In genomic region chr11:115831518-115831917, GRCm38 (mm10) we compare ENCODE assay signal across 10 mouse cellular contexts. TPM values are rescaled to one million over a fixed set of nuclear protein-coding genes. Genes with fewer than 3 reads are reported as not detected.
A peak's percentile ranks its signal among the peaks of the same experiment; 100 is the strongest.
DNase-seq lines count a peak whose midpoint lies in the region; ATAC-seq and TF ChIP-seq lines count a peak whose summit lies in the region.
"Had no signal": no experiment of that assay in that cellular context is flagged by ENCODE, and none has a peak within 500 bp of the region (broad histone marks: within the 10 kb centered on the region; RNA-seq: fewer than 3 reads in every experiment).

No protein-coding gene starts in this region.

- no peaks in the 10 kb centered on the region for H3K27me3 ChIP-seq in kidney, embryonic 15.5 days
- H3K27me3 ChIP-seq in intestine, embryonic 16.5 days (replicated peaks; ENCODE audit: control insufficient read depth, insufficient read depth, low read length): no peaks in the 10 kb centered on the region
- 0 out of 2 replicates have a peak, but pooled peaks cover 2% of the 10 kb centered on the region for H3K27me3 ChIP-seq in cerebellum, adult 2 months (ENCODE audit: control insufficient read depth, insufficient read depth, low read length)
- H3K27me3 ChIP-seq in forebrain, embryonic 13.5 days: peaks cover 60% of the 10 kb centered on the region

- peak overlapping the region; percentile 91 for H3K27ac ChIP-seq in kidney, embryonic 15.5 days
- peak overlapping the region; percentile 43 for H3K27ac ChIP-seq in intestine, embryonic 16.5 days (ENCODE audit: low read length)
- H3K27ac ChIP-seq in cerebellum, adult 2 months (ENCODE audit: insufficient read depth, low read length): no peak overlapping the region
- H3K27ac ChIP-seq in forebrain, embryonic 13.5 days: no peak overlapping the region
- H3K27ac ChIP-seq: midbrain, embryonic 13.5 days had no signal

- H3K36me3 ChIP-seq in kidney, embryonic 15.5 days: no peaks in the 10 kb centered on the region
- H3K36me3 ChIP-seq in intestine, embryonic 16.5 days (ENCODE audit: control insufficient read depth, insufficient read depth, low read length): no peaks in the 10 kb centered on the region
- no peaks in the 10 kb centered on the region for H3K36me3 ChIP-seq in forebrain, embryonic 13.5 days (ENCODE audit: poor library complexity, severe bottlenecking)
- H3K36me3 ChIP-seq: midbrain, embryonic 13.5 days had no signal

- no peak for DNase-seq in kidney, adult 8-10 months
- peak; percentile 81 for DNase-seq in R1 (ENCODE audit: low read depth, low spot score)
- no peak for DNase-seq in cerebellum, adult 2 months
- DNase-seq: thymus, adult 18-20 months had no signal

- no peak overlapping the region for H3K9ac ChIP-seq in kidney, embryonic 15.5 days
- 0 out of 2 replicates have a peak overlapping the region, but pooled peaks have one; percentile 18 for H3K9ac ChIP-seq in intestine, embryonic 16.5 days (ENCODE audit: low read depth, low read length)
- H3K9ac ChIP-seq in forebrain, embryonic 13.5 days: no peak overlapping the region
- H3K9ac ChIP-seq: midbrain, embryonic 13.5 days had no signal

- peak overlapping the region; percentile 40 for H3K4me2 ChIP-seq in kidney, embryonic 15.5 days
- H3K4me2 ChIP-seq in intestine, embryonic 16.5 days (ENCODE audit: low read depth, low read length): peak overlapping the region; percentile 10; the same call in 1 of the 2 replicates
- H3K4me2 ChIP-seq in forebrain, embryonic 13.5 days: no peak overlapping the region
- H3K4me2 ChIP-seq: midbrain, embryonic 13.5 days had no signal

- WGBS in kidney, embryonic 15.5 days: 42% methylated on average over 3 of the region's 3 CpGs
- WGBS in intestine, embryonic 16.5 days: 42% methylated on average over 3 of the region's 3 CpGs
- WGBS in cerebellum, adult 2 months: 58% methylated on average over 3 of the region's 3 CpGs
- WGBS in forebrain, embryonic 13.5 days: 39% methylated on average over 3 of the region's 3 CpGs

- no peak for TF ChIP-seq POLR2A in cerebellum, adult 2 months (IDR thresholded peaks at IDR 0.05; ENCODE audit: borderline replicate concordance, insufficient read depth, low read length)

- peaks cover 87% of the 10 kb centered on the region for H3K4me1 ChIP-seq in kidney, embryonic 15.5 days
- peaks cover 86% of the 10 kb centered on the region for H3K4me1 ChIP-seq in intestine, embryonic 16.5 days (ENCODE audit: control insufficient read depth, insufficient read depth, low read length)
- no peaks in the 10 kb centered on the region for H3K4me1 ChIP-seq in cerebellum, adult 2 months (ENCODE audit: control insufficient read depth, insufficient read depth, low read length)
- H3K4me1 ChIP-seq in forebrain, embryonic 13.5 days: peaks cover 12% of the 10 kb centered on the region; the same call in 1 of the 2 replicates

- no peak overlapping the region for H3K4me3 ChIP-seq in kidney, embryonic 15.5 days (replicated peaks)
- no peak overlapping the region for H3K4me3 ChIP-seq in intestine, embryonic 16.5 days (ENCODE audit: low read length)
- no peak overlapping the region for H3K4me3 ChIP-seq in cerebellum, adult 2 months (replicated peaks; ENCODE audit: insufficient read depth, low read depth, low read length)
- no peak overlapping the region for H3K4me3 ChIP-seq in forebrain, embryonic 13.5 days
- H3K4me3 ChIP-seq: midbrain, embryonic 13.5 days had no signal

- ATAC-seq in kidney, embryonic 15.5 days (replicated peaks; ENCODE audit: low FRiP score): 0 out of 2 replicates have a peak, but pooled peaks have one; percentile 4
- no peak for ATAC-seq in intestine, embryonic 16.5 days
- 0 out of 2 replicates have a peak, but pooled peaks have one; percentile 29 for ATAC-seq in megakaryocyte-erythroid progenitor cell, adult 5-6 weeks (replicated peaks; ENCODE audit: low FRiP score, low TSS enrichment, poor library complexity, severe bottlenecking)
- ATAC-seq in forebrain, embryonic 13.5 days: no peak
- ATAC-seq: midbrain, embryonic 13.5 days had no signal

- TF ChIP-seq CTCF in cerebellum, adult 2 months (IDR thresholded peaks at IDR 0.05; ENCODE audit: borderline replicate concordance, insufficient read depth, low read depth, low read length): no peak

- H3K9me3 ChIP-seq in kidney, embryonic 15.5 days (replicated peaks): no peaks in the 10 kb centered on the region
- no peaks in the 10 kb centered on the region for H3K9me3 ChIP-seq in intestine, embryonic 16.5 days (ENCODE audit: control insufficient read depth, low read length)
- no peaks in the 10 kb centered on the region for H3K9me3 ChIP-seq in forebrain, embryonic 13.5 days (replicated peaks)
- H3K9me3 ChIP-seq: midbrain, embryonic 13.5 days had no signal

RNA-seq across cellular contexts. Expression of gene Llgl2, which starts 7.7 kb away (rescaled TPM):
- polyA plus RNA-seq in kidney, embryonic 15.5 days (2015; fragmentation: Nextera tagmentation; extraction: Ambion mirVana): 39.1 and 41.0 TPM in 2 replicates
- polyA plus RNA-seq in intestine, embryonic 16.5 days (2015; fragmentation: Nextera tagmentation; extraction: Ambion mirVana): 102 and 107 TPM in 2 replicates
- total RNA-seq in megakaryocyte-erythroid progenitor cell, adult 5-6 weeks (2014; fragmentation: Nextera tagmentation): 8.9 and 12.7 TPM in 2 replicates
- total RNA-seq in megakaryocyte-erythroid progenitor cell, adult 5-6 weeks (2017): 4.0 and 8.0 TPM in 2 replicates
- 1.8 and 2.5 TPM in 2 replicates for polyA plus RNA-seq in cerebellum, adult 2 months (2012; rRNA removed)
- polyA plus RNA-seq in forebrain, embryonic 13.5 days (2015; fragmentation: Nextera tagmentation; extraction: Ambion mirVana): 0.68 and 1.2 TPM in 2 replicates

RNA-seq across cellular contexts. Expression of gene Tsen54, which starts 17.0 kb away (rescaled TPM):
- 37.3 and 39.8 TPM in 2 replicates for polyA plus RNA-seq in kidney, embryonic 15.5 days (2015; fragmentation: Nextera tagmentation; extraction: Ambion mirVana)
- 34.2 and 37.7 TPM in 2 replicates for polyA plus RNA-seq in intestine, embryonic 16.5 days (2015; fragmentation: Nextera tagmentation; extraction: Ambion mirVana)
- total RNA-seq in megakaryocyte-erythroid progenitor cell, adult 5-6 weeks (2014; fragmentation: Nextera tagmentation): 20.4 and 32.6 TPM in 2 replicates
- total RNA-seq in megakaryocyte-erythroid progenitor cell, adult 5-6 weeks (2017): 16.8 and 17.1 TPM in 2 replicates
- 21.1 and 25.0 TPM in 2 replicates for polyA plus RNA-seq in cerebellum, adult 2 months (2012; rRNA removed)
- polyA plus RNA-seq in forebrain, embryonic 13.5 days (2015; fragmentation: Nextera tagmentation; extraction: Ambion mirVana): 23.2 and 23.9 TPM in 2 replicates

RNA-seq across cellular contexts. Expression of gene Caskin2, which starts 18.1 kb away (rescaled TPM):
- polyA plus RNA-seq in kidney, embryonic 15.5 days (2015; fragmentation: Nextera tagmentation; extraction: Ambion mirVana): 17.3 and 20.9 TPM in 2 replicates
- 11.2 and 11.7 TPM in 2 replicates for polyA plus RNA-seq in intestine, embryonic 16.5 days (2015; fragmentation: Nextera tagmentation; extraction: Ambion mirVana)
- total RNA-seq in megakaryocyte-erythroid progenitor cell, adult 5-6 weeks (2014; fragmentation: Nextera tagmentation): 9.5 and 9.8 TPM in 2 replicates
- 1.4 and 3.7 TPM in 2 replicates for total RNA-seq in megakaryocyte-erythroid progenitor cell, adult 5-6 weeks (2017)
- polyA plus RNA-seq in cerebellum, adult 2 months (2012; rRNA removed): 16.5 and 17.1 TPM in 2 replicates
- polyA plus RNA-seq in forebrain, embryonic 13.5 days (2015; fragmentation: Nextera tagmentation; extraction: Ambion mirVana): 10.7 and 13.3 TPM in 2 replicates

RNA-seq across cellular contexts. Expression of gene Myo15b, which starts 26.7 kb away (rescaled TPM):
- 8.0 and 11.1 TPM in 2 replicates for polyA plus RNA-seq in kidney, embryonic 15.5 days (2015; fragmentation: Nextera tagmentation; extraction: Ambion mirVana)
- 168 and 230 TPM in 2 replicates for polyA plus RNA-seq in intestine, embryonic 16.5 days (2015; fragmentation: Nextera tagmentation; extraction: Ambion mirVana)
- total RNA-seq in megakaryocyte-erythroid progenitor cell, adult 5-6 weeks (2014; fragmentation: Nextera tagmentation): 0.11 TPM in 1 of 2 replicates, not detected in the other
- total RNA-seq in megakaryocyte-erythroid progenitor cell, adult 5-6 weeks (2017): 0.69 TPM in 1 of 2 replicates, not detected in the other
- 0.16 and 0.32 TPM in 2 replicates for polyA plus RNA-seq in cerebellum, adult 2 months (2012; rRNA removed)
- polyA plus RNA-seq in forebrain, embryonic 13.5 days (2015; fragmentation: Nextera tagmentation; extraction: Ambion mirVana): 0.21 TPM in 1 of 2 replicates, not detected in the other
- total RNA-seq: adrenal gland, adult 18-20 months had no signal

Comparison
In these comparisons a context has a peak if more than half of its experiments do, and no peak if none do; other contexts are left out.
1. ATAC-seq: peak in kidney, embryonic 15.5 days (single experiment) and megakaryocyte-erythroid progenitor cell, adult 5-6 weeks (single experiment); none in intestine, embryonic 16.5 days (single experiment) and forebrain, embryonic 13.5 days (single experiment).
2. H3K27ac ChIP-seq: peak in kidney, embryonic 15.5 days (single experiment) and intestine, embryonic 16.5 days (single experiment); none in cerebellum, adult 2 months (single experiment) and forebrain, embryonic 13.5 days (single experiment).
3. RNA of gene Llgl2, which starts 7.7 kb away (polyA plus RNA-seq): 102 to 107 TPM in intestine, embryonic 16.5 days and 39.1 to 41.0 TPM in kidney, embryonic 15.5 days; 1.8 to 2.5 TPM in cerebellum, adult 2 months and 0.68 to 1.2 TPM in forebrain, embryonic 13.5 days; every median in the first group is over 10 times any median in the second.